Mouse (Mus musculus): ENCODE data around the gene Tnfrsf1a.

DNA sequence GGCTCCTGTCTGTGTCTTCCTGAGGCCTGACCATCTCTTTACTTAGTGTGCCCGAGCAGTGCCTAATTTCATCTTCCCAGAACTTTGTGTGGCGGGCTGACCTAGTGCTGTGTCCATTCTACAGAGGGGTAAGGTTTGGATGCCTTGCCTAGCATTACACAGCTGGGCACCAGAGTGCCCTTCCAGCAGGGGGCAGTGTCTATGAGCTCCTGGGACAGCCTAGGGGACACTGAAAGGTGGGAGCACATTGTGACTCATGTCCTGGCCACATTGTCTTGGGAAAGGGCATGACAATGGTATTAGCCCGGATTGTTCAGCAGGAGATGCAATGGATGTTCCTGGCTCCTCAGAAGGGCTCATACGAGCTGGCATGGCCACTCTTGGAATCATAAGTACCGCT, 20.9 kb upstream of the Tnfrsf1a start:
- TF ChIP-seq CTCF (IDR thresholded peaks at IDR 0.05; ENCODE audit: low read depth, low read length) (no peak), GATA1 (IDR thresholded peaks at IDR 0.05; ENCODE audit: borderline replicate concordance, low read length) (no peak), POLR2AphosphoS5 (IDR thresholded peaks at IDR 0.05; ENCODE audit: insufficient replicate concordance, low read depth, low read length) (no peak), TAL1 (conservative IDR thresholded peaks at IDR 0.05; ENCODE audit: low read depth, low read length) (no peak), GATA2 (IDR thresholded peaks at IDR 0.05; ENCODE audit: borderline replicate concordance, low read depth, low read length) (no peak)
